Mouse (Mus musculus) activated CD4-positive, CD25-positive, alpha-beta regulatory T cell (primary cell): ENCODE results near the gene Trim63. TPM values are rescaled to one million over a fixed set of nuclear protein-coding genes. Genes with fewer than 3 reads are reported as not detected.

Experiments
- polyA plus RNA-seq, 2 experiments: library from polyadenylated mRNA; unstranded; fragments of 100-300 nt; shearing (Covaris generic); gene quantifications; one replicate each; pipeline ENCODE4 v1.2.1; 2017

Trim63 gene
- not detected for polyA plus RNA-seq

GRCm38 (mm10) chr4:134314876-134315275 is at the start of gene Trim63:
Gene Trim63, plus strand, starts transcription at chr4:134315120.

GRCm38 (mm10) chr4:134287575-134288025 is 27.3 kb upstream of the Trim63 start, which contains the start of gene Pdik1l:
Gene Pdik1l, minus strand, starts transcription at chr4:134287895.

GRCm38 (mm10) chr4:134343071-134344031 is 28.4 kb downstream of the Trim63 start, which contains the start of gene Slc30a2:
Gene Slc30a2, plus strand, starts transcription at chr4:134343181.

Other genes starting within 250 kb of the Trim63 start
- 1,000 to 10,000 TPM; 3,692 to 4,204 TPM for gene Cd52, start 220.0 kb upstream of the Trim63 start, polyA plus RNA-seq
- 10 to 100 TPM; 49.3 to 59.8 TPM for gene Ubxn11, start 212.6 kb upstream of the Trim63 start, polyA plus RNA-seq
- gene Sh3bgrl3, start 186.3 kb upstream of the Trim63 start, polyA plus RNA-seq: 1,000 to 10,000 TPM; 1,591 to 1,837 TPM
- 10 to 100 TPM; 56.4 to 68.4 TPM for gene Cep85, start 128.0 kb upstream of the Trim63 start, polyA plus RNA-seq
- not detected for gene Gm7534, start 112.1 kb upstream of the Trim63 start, polyA plus RNA-seq
- gene Catsper4, start 87.7 kb upstream of the Trim63 start, polyA plus RNA-seq: not detected
- under 1 TPM in 1 of 2 experiments, not detected in 1; 0.53 TPM for gene Cnksr1, start 76.7 kb upstream of the Trim63 start, polyA plus RNA-seq
- 1 to 10 TPM; 4.5 to 8.3 TPM for gene E130218I03Rik, start 71.5 kb upstream of the Trim63 start, polyA plus RNA-seq
- 10 to 100 TPM; 16.5 to 19.2 TPM for gene Zfp593, start 69.5 kb upstream of the Trim63 start, polyA plus RNA-seq
- not detected for gene Gm30191, start 68.2 kb upstream of the Trim63 start, polyA plus RNA-seq
- gene Grrp1, start 61.0 kb upstream of the Trim63 start, polyA plus RNA-seq: not detected
- 10 to 100 TPM; 21.6 to 22.1 TPM for gene Pdik1l, start 27.2 kb upstream of the Trim63 start, polyA plus RNA-seq
- under 1 TPM; 0.39 TPM for gene Slc30a2, start 28.1 kb downstream of the Trim63 start, polyA plus RNA-seq
- 1 to 10 TPM in 1 of 2 experiments, under 1 TPM in 1; 0.68 to 1.3 TPM for gene Extl1, start 68.7 kb downstream of the Trim63 start, polyA plus RNA-seq
- under 1 TPM; 0.22 to 0.99 TPM for gene Pafah2, start 81.2 kb downstream of the Trim63 start, polyA plus RNA-seq
- gene Stmn1, start 153.2 kb downstream of the Trim63 start, polyA plus RNA-seq: 100 to 1,000 TPM; 186 to 210 TPM
- 10 to 100 TPM; 21.1 to 21.6 TPM for gene Paqr7, start 181.6 kb downstream of the Trim63 start, polyA plus RNA-seq
- gene Aunip, start 195.9 kb downstream of the Trim63 start, polyA plus RNA-seq: 1 to 10 TPM; 1.4 to 2.6 TPM
- 100 to 1,000 TPM in 1 of 2 experiments, 10 to 100 TPM in 1; 91.7 to 130 TPM for gene Mtfr1l, start 220.3 kb downstream of the Trim63 start, polyA plus RNA-seq
- gene Selenon, start 237.0 kb downstream of the Trim63 start, polyA plus RNA-seq: 1 to 10 TPM; 1.3 to 3.4 TPM